Mouse (Mus musculus): ENCODE results near the gene Hmgb1.

DNA sequence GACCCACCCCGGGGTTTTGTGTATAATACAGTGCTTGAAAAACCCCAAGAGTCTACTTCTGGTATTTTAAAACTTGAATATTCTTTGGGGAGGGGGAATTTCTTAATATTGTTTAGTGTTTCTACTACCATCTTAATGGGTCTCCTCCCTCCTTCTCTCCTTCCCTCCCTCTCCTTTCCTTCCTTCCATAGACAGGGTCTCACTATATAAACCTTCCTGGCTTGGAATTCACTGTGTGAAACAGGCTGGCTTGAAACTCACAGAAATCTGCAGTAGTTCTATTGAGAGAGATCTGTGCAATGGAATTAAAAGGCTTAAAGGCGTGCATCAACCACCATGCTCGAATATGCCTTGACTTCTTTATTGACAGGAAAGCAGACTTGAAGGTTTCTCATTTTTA lies 1.5 kb upstream of the Hmgb1 start:
- no peak for TF ChIP-seq CTCF (conservative IDR thresholded peaks at IDR 0.05; ENCODE audit: low read length)
- TF ChIP-seq NANOG (IDR thresholded peaks at IDR 0.05; ENCODE audit: borderline replicate concordance, low read length) = no peak
